Mouse (Mus musculus) pancreas, adult 10 weeks (tissue): Measurements from ENCODE around the gene Pak2. TPM values are rescaled to one million over a fixed set of nuclear protein-coding genes. Genes with fewer than 3 reads are reported as not detected.

ENCODE experiments used
- polyA plus RNA-seq: library from polyadenylated mRNA; stranded (reverse); fragments of 350-450 nt; fragmentation: Illumina TruSeq; extraction: RNeasy Lipid Tissue Mini Kit (QIAGEN cat#74804); gene quantifications from one replicate; pipeline ENCODE4 v1.2.3, GENCODE M21; 2015; ENCODE audit warnings: low read depth, low replicate concordance; ENCODE audit not compliant: insufficient read depth

The Pak2 gene
- 7.0 TPM for polyA plus RNA-seq

DNA sequence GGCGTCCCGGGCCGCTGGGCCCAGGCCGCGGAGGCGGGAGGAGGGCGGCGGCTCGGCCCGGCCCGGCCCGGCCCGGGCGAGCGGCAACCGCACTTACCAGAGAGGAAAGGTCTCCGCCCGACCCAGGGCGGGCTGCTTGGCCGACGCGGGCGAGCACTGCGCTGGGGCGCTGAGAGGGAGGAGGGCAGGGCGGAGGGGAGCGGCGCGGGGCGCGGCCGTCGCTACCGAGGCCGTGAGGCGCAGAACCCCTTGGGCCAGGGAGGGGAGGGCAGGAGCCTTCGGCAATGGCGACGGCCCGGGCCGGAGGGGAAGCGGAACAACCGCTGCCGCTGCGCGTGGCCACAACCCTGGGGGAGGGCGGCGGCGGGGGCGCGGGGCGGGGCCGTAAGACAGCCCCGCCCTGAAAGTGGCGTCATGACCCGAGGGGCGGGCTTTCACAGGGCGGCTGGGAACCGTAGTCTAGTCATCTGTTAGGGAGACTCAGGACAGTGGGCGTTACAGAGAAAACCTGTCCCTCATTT lies at the start of gene Pak2:
TSS of gene Pak2 (minus strand) at position 352 of the 521 bp plus-strand sequence.

DNA sequence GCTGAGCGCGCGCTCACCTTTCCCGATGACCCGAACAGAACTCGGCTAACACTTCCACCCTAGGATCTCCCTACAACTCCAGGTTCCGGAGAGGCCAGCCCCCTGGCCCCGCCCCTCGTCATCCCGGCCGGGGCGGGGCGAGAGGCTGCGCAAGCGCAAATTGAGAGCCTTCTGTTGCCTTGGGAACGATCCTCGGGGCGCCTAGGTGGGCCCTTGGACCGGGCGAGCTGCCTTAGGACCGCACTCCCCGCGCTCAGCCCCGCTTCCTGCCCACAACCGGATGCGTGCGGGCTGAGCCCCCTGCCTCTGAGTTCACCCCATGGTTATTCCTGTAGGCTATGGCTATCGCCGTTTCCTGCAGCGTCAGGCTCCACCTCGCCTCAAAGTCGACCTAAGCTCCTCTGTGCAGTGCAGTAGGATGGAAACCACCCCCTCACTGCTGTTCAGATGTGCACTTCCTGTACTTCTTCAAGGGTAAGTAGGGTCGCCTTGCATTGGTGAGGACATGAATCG lies 20.6 kb upstream of the Pak2 start, which contains the start of the genes Pigx and Cep19:
TSS of gene Pigx (minus strand) at position 103 of the 513 bp plus-strand sequence.
TSS of gene Cep19 (plus strand) at position 163 of the 513 bp plus-strand sequence.

DNA sequence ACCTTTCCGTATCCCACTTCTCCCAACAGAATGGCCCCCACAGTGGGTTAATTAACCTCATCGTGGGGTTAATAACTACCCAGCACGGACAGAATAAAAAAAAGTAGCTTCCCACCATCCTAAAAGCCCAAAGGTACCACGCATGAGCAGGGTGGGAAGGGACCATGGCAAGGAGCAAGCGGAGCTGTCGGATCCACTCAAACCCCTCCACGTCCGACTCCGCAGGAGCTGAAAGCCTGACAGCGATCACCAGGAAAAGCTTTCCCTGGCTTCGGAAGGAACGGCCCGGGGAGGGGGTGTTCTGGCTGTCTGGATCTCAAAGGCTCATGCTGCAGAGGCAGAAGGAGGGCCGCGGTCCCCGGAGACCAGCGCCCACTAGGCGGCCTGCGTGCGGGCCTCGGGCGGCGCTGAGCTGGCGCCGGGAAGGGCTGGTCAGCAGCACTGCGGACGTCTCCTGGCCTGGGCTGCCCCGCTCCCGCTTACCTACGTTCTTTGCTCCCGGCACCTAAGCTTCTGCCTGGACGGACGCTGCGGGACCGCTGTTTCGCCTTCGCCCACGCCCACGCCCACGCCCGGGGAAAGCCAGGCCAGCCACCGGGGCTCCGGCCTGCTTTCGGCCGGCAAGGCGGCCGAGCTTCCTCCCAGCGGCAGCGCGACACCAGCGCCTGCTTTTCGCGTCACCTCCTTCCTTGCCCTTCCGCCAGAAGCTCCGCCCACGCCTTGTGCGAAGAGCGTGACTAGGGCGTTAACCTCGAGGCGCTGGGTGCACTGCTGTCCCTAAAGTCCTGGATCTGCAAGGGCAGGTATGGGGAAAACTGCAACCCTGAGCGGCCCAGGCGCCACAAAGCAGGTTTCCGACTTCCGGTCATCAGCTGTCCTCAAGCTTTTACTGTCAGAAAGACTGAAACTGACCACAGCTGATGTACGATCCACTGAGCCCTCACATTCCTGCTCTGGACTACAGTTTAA lies 76.3 kb downstream of the Pak2 start, which contains the start of gene Senp5:
TSS of gene Senp5 (minus strand) at position 779 of the 969 bp plus-strand sequence.

Other genes with a start within 250 kb of the Pak2 start
- gene Meltf, start 200.5 kb downstream of the Pak2 start, polyA plus RNA-seq = not detected
- gene Pigz, start 145.5 kb downstream of the Pak2 start, polyA plus RNA-seq = not detected
- gene 0610012G03Rik, start 130.8 kb downstream of the Pak2 start, polyA plus RNA-seq = 9.5 TPM
- 10.2 TPM for gene Ncbp2, start 130.8 kb downstream of the Pak2 start, polyA plus RNA-seq
- gene Senp5, start 76.1 kb downstream of the Pak2 start, polyA plus RNA-seq = 3.4 TPM
- gene Pigx, start 20.4 kb upstream of the Pak2 start, polyA plus RNA-seq = 8.1 TPM
- gene Cep19, start 20.5 kb upstream of the Pak2 start, polyA plus RNA-seq = 4.2 TPM
- gene Nrros, start 86.3 kb upstream of the Pak2 start, polyA plus RNA-seq = 7.9 TPM
- not detected for gene Bex6, start 100.5 kb upstream of the Pak2 start, polyA plus RNA-seq
- 2.3 TPM for gene Fbxo45, start 167.8 kb upstream of the Pak2 start, polyA plus RNA-seq
- 2.8 TPM for gene Wdr53, start 167.9 kb upstream of the Pak2 start, polyA plus RNA-seq
- gene Smco1, start 192.1 kb upstream of the Pak2 start, polyA plus RNA-seq = not detected
- 3.5 TPM for gene Rnf168, start 198.1 kb upstream of the Pak2 start, polyA plus RNA-seq